18 mouse cellular contexts compared by ENCODE assay signal in the genomic region with DNA sequence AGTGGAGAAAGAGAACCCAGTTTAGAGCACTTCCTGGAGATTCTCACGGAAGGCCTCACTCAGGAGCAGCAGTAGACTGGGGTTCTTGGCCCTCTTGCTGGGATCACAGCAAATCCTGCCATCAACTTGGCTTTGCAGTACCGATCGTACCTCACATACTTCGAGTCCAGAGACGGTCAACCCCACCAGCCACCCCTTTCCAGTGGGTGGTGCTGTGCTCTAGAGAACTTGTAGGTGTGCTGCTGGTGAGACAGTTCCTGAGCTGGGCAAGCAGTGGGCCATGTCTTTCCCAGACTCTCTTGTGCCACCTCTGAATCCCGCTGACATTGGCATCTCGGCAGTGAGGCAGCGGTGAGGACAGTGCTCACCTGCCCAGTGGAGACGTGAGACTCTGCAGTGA.
"Had no signal": no experiment of that assay in that cellular context is flagged by ENCODE, and none has a peak within 500 bp of the region (broad histone marks: within the 10 kb centered on the region; RNA-seq: fewer than 3 reads in every experiment).

No protein-coding gene starts in this region.

- ATAC-seq: midbrain, embryonic 13.5 days; midbrain, embryonic 16.5 days had no signal

- H3K9ac ChIP-seq: liver, embryonic 14.5 days; lung, embryonic 14.5 days; midbrain, embryonic 13.5 days; neural tube, embryonic 13.5 days; neural tube, embryonic 15.5 days had no signal

- H3K9me3 ChIP-seq: midbrain, embryonic 10.5 days; midbrain, embryonic 13.5 days; neural tube, embryonic 13.5 days; neural tube, embryonic 15.5 days had no signal

- H3K27me3 ChIP-seq: midbrain, embryonic 13.5 days; neural tube, embryonic 13.5 days; neural tube, embryonic 15.5 days had no signal

- H3K4me1 ChIP-seq: midbrain, embryonic 10.5 days; midbrain, embryonic 13.5 days; neural tube, embryonic 13.5 days; neural tube, embryonic 15.5 days had no signal

- DNase-seq: lung, embryonic 14.5 days; lung, postnatal 10 days; lung, postnatal 4 days; retina, postnatal 1 day; right cerebral cortex, adult 18-20 months; right cerebral cortex, postnatal 25 days; right cerebral cortex, postnatal 4 days; spleen, adult 18-20 months; thymus, adult 18-20 months; thymus, postnatal 14 days; thymus, postnatal 36 days had no signal

- H3K36me3 ChIP-seq: midbrain, embryonic 10.5 days; midbrain, embryonic 13.5 days; neural tube, embryonic 13.5 days; neural tube, embryonic 15.5 days had no signal

- H3K4me3 ChIP-seq: midbrain, embryonic 10.5 days; midbrain, embryonic 13.5 days; myocyte; neural tube, embryonic 13.5 days; neural tube, embryonic 15.5 days had no signal

- H3K27ac ChIP-seq: liver, embryonic 14.5 days; midbrain, embryonic 10.5 days; midbrain, embryonic 13.5 days; neural tube, embryonic 13.5 days; neural tube, embryonic 15.5 days had no signal

- H3K4me2 ChIP-seq: lung, embryonic 14.5 days; midbrain, embryonic 13.5 days; neural tube, embryonic 13.5 days; neural tube, embryonic 15.5 days had no signal
